Mouse (Mus musculus): Measurements from ENCODE around the gene Lysmd1. TPM values are rescaled to one million over a fixed set of nuclear protein-coding genes. Genes with fewer than 3 reads are reported as not detected.
"Not testable (repeated sequence)": the region's sequence is repeated elsewhere in the genome, so short reads cannot be mapped to it uniquely, and the experiment has no call there.

Gene Lysmd1
- total RNA-seq, 2 experiments from 2014 or later, result 23.2 to 23.5 TPM

- DNase-seq (ENCODE audit: extremely low spot score in 1 of 2, low spot score in 2 of 2); intact Hi-C loops (cut with DNase I): not testable (repeated sequence)
Observed at GRCm38 (mm10) chr3:95134133-95134532, 245 bp downstream of the Lysmd1 start.

GRCm38 (mm10) chr3:95135023-95135422 lies 1.1 kb downstream of the Lysmd1 start:
- intact Hi-C loops (cut with DNase I), result no loop called here
- DNase-seq (ENCODE audit: extremely low spot score in 1 of 2, low spot score in 2 of 2), result peak; percentile 41 to 78

GRCm38 (mm10) chr3:95135433-95136052 lies 1.7 kb downstream of the Lysmd1 start:
- no peak for DNase-seq (ENCODE audit: extremely low spot score in 1 of 2, low spot score in 2 of 2)
- intact Hi-C loops (cut with DNase I), result no loop called here

- intact Hi-C loops (cut with DNase I), result no loop called here
- DNase-seq (ENCODE audit: extremely low spot score in 1 of 2, low spot score in 2 of 2), result no peak
Observed at GRCm38 (mm10) chr3:95136336-95136735, 2.4 kb downstream of the Lysmd1 start.

GRCm38 (mm10) chr3:95139586-95140288 lies 5.8 kb downstream of the Lysmd1 start:
- peak in 1 of 2 experiments; percentile 45 for DNase-seq (ENCODE audit: extremely low spot score in 1 of 2, low spot score in 2 of 2)
- intact Hi-C loops (cut with DNase I), result loop anchor here (5.0 kb wide), 2 partner anchors 78 to 128 kb away; partner anchors contain the start of gene Gabpb2

GRCm38 (mm10) chr3:95140289-95140595 lies 6.4 kb downstream of the Lysmd1 start:
- intact Hi-C loops (cut with DNase I), result loop anchor here (5.0 kb wide), 2 partner anchors 77 to 127 kb away; partner anchors contain the start of gene Gabpb2
- no peak for DNase-seq (ENCODE audit: extremely low spot score in 1 of 2, low spot score in 2 of 2)

GRCm38 (mm10) chr3:95140795-95141194 lies 6.9 kb downstream of the Lysmd1 start:
- no peak for DNase-seq (ENCODE audit: extremely low spot score in 1 of 2, low spot score in 2 of 2)
- intact Hi-C loops (cut with DNase I), result loop anchor here (5.0 kb wide), 2 partner anchors 77 to 127 kb away; partner anchors contain the start of gene Gabpb2

GRCm38 (mm10) chr3:95141474-95141873 lies 7.6 kb downstream of the Lysmd1 start:
- intact Hi-C loops (cut with DNase I), result loop anchor here (5.0 kb wide), 2 partner anchors 76 to 126 kb away; partner anchors contain the start of gene Gabpb2
- DNase-seq (ENCODE audit: extremely low spot score in 1 of 2, low spot score in 2 of 2), result no peak

- peak in 1 of 2 experiments; percentile 57 for DNase-seq (ENCODE audit: extremely low spot score in 1 of 2, low spot score in 2 of 2)
- intact Hi-C loops (cut with DNase I), result loop anchor here (5.0 kb wide), 2 partner anchors 75 to 125 kb away; partner anchors contain the start of gene Gabpb2
Observed at GRCm38 (mm10) chr3:95141952-95142616, 8.2 kb downstream of the Lysmd1 start, which contains the start of gene Tnfaip8l2. Gene Tnfaip8l2, minus strand, starts transcription at chr3:95142360.

GRCm38 (mm10) chr3:95142617-95143011 lies 8.7 kb downstream of the Lysmd1 start:
- peak; percentile 71 to 81 for DNase-seq (ENCODE audit: extremely low spot score in 1 of 2, low spot score in 2 of 2)
- intact Hi-C loops (cut with DNase I), result loop anchor here (5.0 kb wide), 2 partner anchors 75 to 125 kb away; partner anchors contain the start of gene Gabpb2

- intact Hi-C loops (cut with DNase I), result no loop called here
Observed at GRCm38 (mm10) chr3:95147924-95148323, 14.0 kb downstream of the Lysmd1 start.

GRCm38 (mm10) chr3:95153874-95154273 lies 20.0 kb downstream of the Lysmd1 start:
- DNase-seq (ENCODE audit: extremely low spot score in 1 of 2, low spot score in 2 of 2), result peak in 1 of 2 experiments; percentile 39
- intact Hi-C loops (cut with DNase I), result no loop called here

More at GRCm38 (mm10) chr3:95147924-95148323, 14.0 kb downstream of the Lysmd1 start:
- DNase-seq (ENCODE audit: extremely low spot score in 1 of 2, low spot score in 2 of 2), result no peak

- DNase-seq (ENCODE audit: extremely low spot score in 1 of 2, low spot score in 2 of 2), result no peak
- intact Hi-C loops (cut with DNase I), result no loop called here
Observed at GRCm38 (mm10) chr3:95159511-95159986, 25.7 kb downstream of the Lysmd1 start.

- peak; percentile 87 to 94 for DNase-seq (ENCODE audit: extremely low spot score in 1 of 2, low spot score in 2 of 2)
- intact Hi-C loops (cut with DNase I), result loop anchor here (5.0 kb wide), 2 partner anchors 42 to 57 kb away; partner anchors contain the start of gene Gabpb2
Observed at GRCm38 (mm10) chr3:95159987-95160963, 26.4 kb downstream of the Lysmd1 start, which contains the start of gene Sema6c. Gene Sema6c, plus strand, starts transcription at chr3:95160457.

- peak in 1 of 2 experiments; percentile 60 for DNase-seq (ENCODE audit: extremely low spot score in 1 of 2, low spot score in 2 of 2)
Observed at GRCm38 (mm10) chr3:95161041-95161551, 27.2 kb downstream of the Lysmd1 start.

GRCm38 (mm10) chr3:95161618-95162344 lies 27.9 kb downstream of the Lysmd1 start:
- no peak for DNase-seq (ENCODE audit: extremely low spot score in 1 of 2, low spot score in 2 of 2)
- intact Hi-C loops (cut with DNase I), result loop anchor here (5.0 kb wide), 2 partner anchors 41 to 56 kb away; partner anchors contain the start of gene Gabpb2

More at GRCm38 (mm10) chr3:95161041-95161551, 27.2 kb downstream of the Lysmd1 start:
- intact Hi-C loops (cut with DNase I), result loop anchor here (5.0 kb wide), 2 partner anchors 41 to 56 kb away; partner anchors contain the start of gene Gabpb2

- intact Hi-C loops (cut with DNase I), result loop anchor here (5.0 kb wide), 2 partner anchors 40 to 55 kb away; partner anchors contain the start of gene Gabpb2
Observed at GRCm38 (mm10) chr3:95162345-95162628, 28.4 kb downstream of the Lysmd1 start.

More at GRCm38 (mm10) chr3:95162345-95162628, 28.4 kb downstream of the Lysmd1 start:
- no peak for DNase-seq (ENCODE audit: extremely low spot score in 1 of 2, low spot score in 2 of 2)
